Mouse (Mus musculus) lung, embryonic 15.5 days (tissue): ENCODE results near the gene Gpn3. TPM values are rescaled to one million over a fixed set of nuclear protein-coding genes. Genes with fewer than 3 reads are reported as not detected.

Source experiments
- ATAC-seq: fragments of 200-750 bp; cut with Nextera tagmentation; 2 replicates; pipeline ENCODE4 v1.8.0; 2017; ENCODE audit warnings: moderate number of reproducible peaks, borderline replicate concordance; ENCODE audit not compliant: low FRiP score, low TSS enrichment; ENCODE audit errors: extremely low read depth
- H3K27ac ChIP-seq: fragments of 300-500 bp; sonication (generic); 2 replicates; pipeline ENCODE4 v1.5.1; 2015; ENCODE audit warnings: moderate library complexity, mild to moderate bottlenecking, inconsistent platforms
- H3K27me3 ChIP-seq: fragments of 300-500 bp; sonication (generic); 2 replicates; pipeline ENCODE4 v1.6.1; 2015; ENCODE audit warnings: inconsistent platforms
- H3K36me3 ChIP-seq: fragments of 300-500 bp; sonication (generic); 2 replicates; pipeline ENCODE4 v1.6.1; 2015; ENCODE audit warnings: inconsistent platforms
- H3K4me1 ChIP-seq: fragments of 300-500 bp; sonication (generic); 2 replicates; pipeline ENCODE4 v1.6.1; 2015; ENCODE audit warnings: inconsistent platforms
- H3K4me2 ChIP-seq: fragments of 300-500 bp; sonication (generic); 2 replicates; pipeline ENCODE4 v1.6.1; 2015; ENCODE audit warnings: inconsistent platforms, mild to moderate bottlenecking, moderate library complexity
- H3K4me3 ChIP-seq: fragments of 300-500 bp; sonication (generic); 2 replicates; pipeline ENCODE4 v1.5.1; 2015; ENCODE audit warnings: mild to moderate bottlenecking, inconsistent platforms
- H3K9ac ChIP-seq: fragments of 300-500 bp; sonication (generic); 2 replicates; pipeline ENCODE4 v1.6.1; 2015; ENCODE audit warnings: inconsistent platforms
- H3K9me3 ChIP-seq: fragments of 300-500 bp; sonication (generic); 2 replicates; pipeline ENCODE4 v1.6.1; 2016; ENCODE audit warnings: inconsistent platforms
- WGBS: fragments of 180-500 bp; shearing (Covaris S2); methylation state at CpG from one replicate; pipeline ENCODE4 v1.1.7; 2015; 5-methylcytosine and 5-hydroxymethylcytosine counted together
- polyA plus RNA-seq: library from polyadenylated mRNA; unstranded; fragments of >200 nt; fragmentation: Nextera tagmentation; extraction: Ambion mirVana; gene quantifications from 2 replicates; pipeline ENCODE4 v1.2.1, GENCODE M21; 2015

The Gpn3 gene
- polyA plus RNA-seq, 1 experiment from 2014 or later, result 70.5 TPM

GRCm38 (mm10) chr5:122430036-122430775 is 58.5 kb downstream of the Gpn3 start:
- 76% methylated on average over 4 of the region's 4 CpGs for WGBS
- H3K9ac ChIP-seq, result no peak overlapping the region
- no peak overlapping the region for H3K27ac ChIP-seq
- no peak overlapping the region for H3K4me3 ChIP-seq
- H3K4me2 ChIP-seq, result no peak overlapping the region
- no peak for ATAC-seq
- no peaks in the 10 kb centered on the region for H3K4me1 ChIP-seq
- H3K27me3 ChIP-seq, result no peaks in the 10 kb centered on the region
- no peaks in the 10 kb centered on the region for H3K9me3 ChIP-seq
- H3K36me3 ChIP-seq, result peaks cover 72% of the 10 kb centered on the region

GRCm38 (mm10) chr5:122431221-122431620 is 59.5 kb downstream of the Gpn3 start:
- Histone ChIP-seq H3K4me3 (no peak overlapping the region), H3K4me2 (no peak overlapping the region), H3K9ac (no peak overlapping the region), H3K4me1 (no peaks in the 10 kb centered on the region), H3K27me3 (no peaks in the 10 kb centered on the region), H3K9me3 (no peaks in the 10 kb centered on the region), H3K36me3 (peaks cover 82% of the 10 kb centered on the region), H3K27ac (no peak overlapping the region)
- 88% methylated on average over 8 of the region's 8 CpGs for WGBS
- no peak for ATAC-seq

Other genes with a start within 250 kb of the Gpn3 start
- not detected in 2 replicates for gene Ccdc63, start 231.1 kb upstream of the Gpn3 start, polyA plus RNA-seq
- 263 and 264 TPM in 2 replicates for gene Ppp1cc, start 213.6 kb upstream of the Gpn3 start, polyA plus RNA-seq
- gene Hvcn1, start 165.1 kb upstream of the Gpn3 start, polyA plus RNA-seq, result 4.0 and 4.7 TPM in 2 replicates
- 6.3 and 7.0 TPM in 2 replicates for gene Tctn1, start 107.4 kb upstream of the Gpn3 start, polyA plus RNA-seq
- 7.6 and 8.7 TPM in 2 replicates for gene Pptc7, start 87.5 kb upstream of the Gpn3 start, polyA plus RNA-seq
- gene Rad9b, start 17.6 kb upstream of the Gpn3 start, polyA plus RNA-seq, result 7.7 and 9.2 TPM in 2 replicates
- 211 and 224 TPM in 2 replicates for gene Vps29, start 17.5 kb upstream of the Gpn3 start, polyA plus RNA-seq
- 72.4 and 74.9 TPM in 2 replicates for gene Fam216a, start 488 bp downstream of the Gpn3 start, polyA plus RNA-seq
- gene Arpc3, start 20.0 kb downstream of the Gpn3 start, polyA plus RNA-seq, result 152 and 160 TPM in 2 replicates
- 43.9 and 46.2 TPM in 2 replicates for gene Anapc7, start 49.8 kb downstream of the Gpn3 start, polyA plus RNA-seq
- gene Atp2a2, start 130.3 kb downstream of the Gpn3 start, polyA plus RNA-seq, result 31.3 and 37.3 TPM in 2 replicates
- 36.3 and 37.3 TPM in 2 replicates for gene Ift81, start 242.6 kb downstream of the Gpn3 start, polyA plus RNA-seq